Mouse (Mus musculus) heart, adult 11 months (tissue): ENCODE results near the gene Galnt15.

Source experiments
- DNase-seq: peaks from one replicate; pipeline ENCODE4 v3.0.0; 2022

Gene Galnt15

DNA sequence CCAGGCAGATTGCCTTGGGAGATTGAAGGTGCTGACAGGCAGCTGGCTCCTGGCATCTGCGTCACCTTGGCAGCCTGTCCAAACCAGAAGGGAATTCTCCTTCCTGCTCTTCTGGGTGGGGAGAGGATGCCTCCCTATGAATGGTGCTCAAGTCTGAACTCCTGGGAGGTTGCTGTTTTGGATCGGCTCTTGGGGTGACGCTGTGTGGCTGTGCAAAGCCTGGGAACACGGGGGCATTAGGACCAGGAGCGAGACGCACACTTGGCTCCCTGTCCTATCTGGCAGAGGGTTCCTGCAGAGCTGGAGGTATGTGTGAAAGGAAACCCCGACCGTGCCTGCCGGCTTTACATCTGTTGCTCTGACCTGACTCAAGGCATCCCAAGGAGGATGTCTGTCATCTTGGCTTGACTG is at the start of gene Galnt15:
TSS of gene Galnt15 (plus strand) at position 309 of the 411 bp plus-strand sequence.
- DNase-seq, result peak; percentile 99

GRCm38 (mm10) chr14:31994021-31994420 is 34.8 kb upstream of the Galnt15 start:
- peak; percentile 97 for DNase-seq

GRCm38 (mm10) chr14:32000941-32001340 is 27.8 kb upstream of the Galnt15 start:
- no peak for DNase-seq

GRCm38 (mm10) chr14:32002502-32003338 is 26.1 kb upstream of the Galnt15 start:
- DNase-seq, result no peak

- DNase-seq, result no peak
These were observed 24.7 kb upstream of the Galnt15 start for GRCm38 (mm10) chr14:32003904-32004596.

- peak; percentile 97 for DNase-seq
These were observed 23.0 kb upstream of the Galnt15 start for GRCm38 (mm10) chr14:32005673-32006261.

GRCm38 (mm10) chr14:32007654-32008335 is 21.0 kb upstream of the Galnt15 start:
- no peak for DNase-seq

GRCm38 (mm10) chr14:32009715-32010114 is 19.1 kb upstream of the Galnt15 start:
- no peak for DNase-seq

DNA sequence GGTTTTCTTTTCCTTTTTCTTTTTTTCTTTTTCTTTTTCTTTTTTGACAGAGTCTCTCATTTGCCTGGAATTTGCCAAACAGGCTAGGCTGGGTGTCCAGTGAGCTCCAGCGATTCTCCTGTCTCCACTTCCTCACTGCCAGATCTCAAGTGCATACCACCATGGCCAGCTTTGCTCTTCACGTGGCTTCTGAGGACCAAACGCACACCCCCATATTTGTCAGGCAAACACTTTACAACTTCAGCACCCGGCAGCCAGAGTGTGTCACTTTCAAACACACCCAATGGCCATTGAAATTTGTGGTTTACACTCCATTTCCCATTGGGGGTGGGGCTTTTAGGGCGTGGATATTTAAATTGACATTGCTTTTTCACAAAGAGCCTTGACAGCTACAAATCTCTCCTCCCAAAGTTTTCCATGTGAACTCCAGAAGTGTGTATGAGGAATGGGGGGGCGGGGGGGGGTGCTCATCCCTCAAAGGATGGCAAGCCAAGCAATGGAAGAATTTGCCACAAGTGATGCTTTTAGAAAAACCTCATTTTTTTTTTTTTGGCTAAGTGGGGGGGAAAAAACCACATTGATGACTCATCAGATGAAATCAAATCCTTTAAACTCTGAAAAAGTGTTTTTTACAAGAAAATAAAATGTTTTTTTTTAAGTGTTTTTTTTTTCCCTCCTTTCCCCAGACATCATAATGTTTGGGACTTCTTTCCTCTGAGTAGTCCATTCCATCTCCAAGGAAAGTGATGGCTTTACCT is 17.1 kb upstream of the Galnt15 start:
- DNase-seq, result no peak

DNA sequence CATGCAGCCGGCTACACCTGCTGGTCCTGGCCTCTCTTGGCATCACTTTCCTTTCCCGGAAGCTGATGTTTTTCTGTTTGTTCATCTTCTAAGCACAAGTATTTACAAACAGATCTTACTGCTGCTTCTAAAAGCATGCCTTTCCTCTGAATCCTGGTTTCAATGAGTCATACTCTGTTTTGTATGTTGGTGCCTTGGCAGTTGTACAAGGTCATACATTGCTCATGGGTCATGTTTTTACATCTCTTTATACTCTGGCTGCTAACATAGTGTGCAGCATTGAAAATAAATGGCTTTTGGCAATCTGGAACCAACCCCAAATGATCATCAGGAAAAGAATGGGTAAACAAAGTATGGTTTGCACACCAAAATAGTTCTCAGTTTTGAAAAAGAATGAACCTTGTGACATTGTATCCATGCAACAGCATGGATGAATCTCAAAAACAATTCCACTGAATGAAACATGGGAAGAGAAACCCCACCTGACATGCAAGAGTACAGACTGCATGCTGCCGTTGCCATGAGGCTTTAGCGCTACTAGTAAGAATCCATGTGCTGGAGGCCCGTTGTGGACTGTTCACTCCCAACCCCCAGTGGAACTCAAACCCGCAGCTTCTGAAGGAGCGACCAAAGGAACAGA is 13.5 kb upstream of the Galnt15 start:
- DNase-seq, result no peak

DNA sequence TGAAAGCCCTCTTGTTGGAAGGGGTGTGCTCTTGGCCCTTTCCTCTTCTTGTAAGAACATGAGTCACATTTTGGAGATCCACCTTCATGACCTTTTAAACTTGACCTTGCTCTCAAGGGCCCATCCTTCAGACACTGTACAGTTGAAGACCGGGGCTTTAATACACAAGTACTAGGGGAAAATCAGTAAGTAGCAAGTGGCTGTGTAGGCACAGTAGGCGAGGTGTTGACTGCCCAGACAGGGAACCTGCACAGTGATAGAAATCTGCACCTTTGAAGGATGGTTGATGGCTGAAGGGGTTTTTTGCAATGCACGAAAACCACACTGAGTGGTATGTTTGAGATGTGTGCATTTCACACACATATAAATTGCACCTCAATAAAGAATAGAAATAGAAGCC is 12.3 kb upstream of the Galnt15 start:
- no peak for DNase-seq

- peak; percentile 93 for DNase-seq
These were observed 11.9 kb upstream of the Galnt15 start for GRCm38 (mm10) chr14:32016921-32017320.

- no peak for DNase-seq
These were observed 11.3 kb upstream of the Galnt15 start for GRCm38 (mm10) chr14:32017448-32017847.

- no peak for DNase-seq
These were observed 9.7 kb upstream of the Galnt15 start for GRCm38 (mm10) chr14:32019091-32019490.

- no peak for DNase-seq
These were observed 6.8 kb upstream of the Galnt15 start for GRCm38 (mm10) chr14:32021967-32022366.

DNA sequence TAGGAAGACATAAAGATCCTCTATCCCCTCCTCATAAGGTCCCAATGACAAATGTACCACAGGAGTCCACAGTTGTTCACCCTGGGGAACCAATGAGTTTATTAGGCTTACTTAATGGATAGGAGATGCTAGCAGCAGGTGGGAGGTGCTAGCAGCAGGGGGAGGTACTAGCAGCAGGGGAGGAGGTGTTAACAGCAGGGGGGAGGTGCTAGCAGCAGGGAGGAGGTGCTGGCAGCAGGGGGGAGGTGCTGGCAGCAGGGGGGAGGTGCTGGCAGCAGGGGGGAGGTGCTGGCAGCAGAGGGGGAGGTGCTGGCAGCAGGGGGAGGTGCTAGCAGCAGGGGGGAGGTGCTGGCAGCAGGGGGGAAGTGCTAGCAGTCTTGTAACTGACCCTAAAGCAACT is 6.3 kb upstream of the Galnt15 start:
- no peak for DNase-seq

- no peak for DNase-seq
These were observed 4.9 kb upstream of the Galnt15 start for GRCm38 (mm10) chr14:32023891-32024290.

- DNase-seq, result no peak
These were observed 1.6 kb upstream of the Galnt15 start for GRCm38 (mm10) chr14:32027218-32027617.

DNA sequence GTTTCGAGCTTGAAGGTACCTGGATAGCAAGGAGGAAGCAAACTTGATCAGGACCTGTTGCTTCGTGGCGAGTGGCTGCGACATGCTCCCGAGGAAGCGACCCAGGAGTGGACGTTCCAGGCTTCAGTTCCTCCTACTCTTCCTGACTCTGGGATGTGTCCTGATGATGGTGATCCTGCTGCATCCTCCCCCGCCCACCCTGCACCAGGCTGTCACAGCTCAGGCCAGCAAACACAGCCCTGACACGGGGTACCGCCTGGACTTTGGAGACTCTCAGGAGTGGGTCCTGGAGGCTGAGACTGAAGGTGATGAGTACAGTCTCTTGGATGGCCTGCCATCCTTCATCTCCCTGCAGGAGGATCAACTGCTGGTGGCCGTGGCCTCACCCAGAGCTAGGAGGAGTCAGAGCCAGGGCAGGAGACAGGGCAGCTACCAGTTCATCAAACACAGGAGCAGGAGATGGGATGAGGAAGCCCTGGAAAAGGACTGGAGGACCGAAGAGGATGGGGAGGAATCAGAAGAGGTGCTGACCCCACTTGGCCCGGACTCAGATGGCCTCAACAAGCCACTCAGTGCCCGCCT is 713 bp downstream of the Galnt15 start:
- DNase-seq, result peak; percentile 97

- no peak for DNase-seq
These were observed 1.3 kb downstream of the Galnt15 start for GRCm38 (mm10) chr14:32030073-32030472.

DNA sequence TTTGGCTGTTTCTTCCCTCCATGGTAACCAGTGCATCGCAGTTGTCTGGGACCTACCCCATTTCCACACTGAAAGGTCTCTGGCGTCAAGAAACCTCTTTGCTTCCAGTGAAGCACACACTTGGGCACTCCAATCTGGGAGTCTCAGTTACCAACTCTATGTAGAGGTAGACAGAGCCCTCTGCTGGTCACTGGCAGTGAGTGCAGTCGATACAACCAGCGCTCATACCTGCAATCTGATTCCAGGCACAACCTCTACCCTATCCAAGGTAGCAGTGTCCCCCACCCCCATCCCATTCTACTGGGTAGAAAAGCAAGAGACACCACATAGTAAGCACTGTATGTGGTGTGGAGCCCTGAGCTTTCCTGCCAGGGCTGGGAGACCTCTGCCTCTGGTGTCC is 3.7 kb downstream of the Galnt15 start:
- peak; percentile 97 for DNase-seq

DNA sequence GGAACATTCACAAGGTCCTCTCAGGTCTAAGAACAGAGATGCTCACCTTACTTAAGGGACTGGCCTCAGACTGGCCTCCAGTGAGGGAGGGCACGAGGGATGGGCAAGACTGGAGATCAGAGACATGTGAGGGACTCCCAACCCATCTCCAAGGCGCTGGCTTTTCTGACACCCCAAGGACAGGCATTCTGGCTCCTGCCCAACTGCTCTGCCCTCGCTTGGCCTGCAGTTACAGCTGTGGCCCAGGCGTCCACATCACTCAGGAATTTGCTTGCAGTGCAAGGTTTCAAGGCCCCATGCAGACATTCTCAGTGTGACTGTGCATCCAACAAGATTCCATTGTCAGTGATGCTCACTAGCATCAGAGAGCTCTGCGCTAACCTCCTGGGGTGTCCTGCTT is 7.7 kb downstream of the Galnt15 start:
- DNase-seq, result no peak
